Mouse (Mus musculus) heart, postnatal 0 days (tissue): ENCODE data around the gene Creb3l4.

ENCODE experiments used
- CTCF ChIP-seq: IDR thresholded peaks from 2 replicates; pipeline ENCODE4 v1.5.1; 2016; ENCODE audit warnings: antibody characterized with exemption, control low read depth, low read depth
- EP300 ChIP-seq: IDR thresholded peaks from 2 replicates; pipeline ENCODE4 v1.6.1; 2016; ENCODE audit warnings: antibody characterized with exemption, low read depth

GRCm38 (mm10) chr3:90241669-90242358 lies 1.5 kb downstream of the Creb3l4 start:
- TF ChIP-seq CTCF, result no peak
- TF ChIP-seq EP300, result no peak
